Mouse (Mus musculus) heart, postnatal 0 days (tissue): ENCODE results near the gene Prdm16.

Experiments
- CTCF ChIP-seq: IDR thresholded peaks from 2 replicates; pipeline ENCODE4 v1.5.1; 2016; ENCODE audit warnings: antibody characterized with exemption, control low read depth, low read depth
- EP300 ChIP-seq: IDR thresholded peaks from 2 replicates; pipeline ENCODE4 v1.6.1; 2016; ENCODE audit warnings: antibody characterized with exemption, low read depth

DNA sequence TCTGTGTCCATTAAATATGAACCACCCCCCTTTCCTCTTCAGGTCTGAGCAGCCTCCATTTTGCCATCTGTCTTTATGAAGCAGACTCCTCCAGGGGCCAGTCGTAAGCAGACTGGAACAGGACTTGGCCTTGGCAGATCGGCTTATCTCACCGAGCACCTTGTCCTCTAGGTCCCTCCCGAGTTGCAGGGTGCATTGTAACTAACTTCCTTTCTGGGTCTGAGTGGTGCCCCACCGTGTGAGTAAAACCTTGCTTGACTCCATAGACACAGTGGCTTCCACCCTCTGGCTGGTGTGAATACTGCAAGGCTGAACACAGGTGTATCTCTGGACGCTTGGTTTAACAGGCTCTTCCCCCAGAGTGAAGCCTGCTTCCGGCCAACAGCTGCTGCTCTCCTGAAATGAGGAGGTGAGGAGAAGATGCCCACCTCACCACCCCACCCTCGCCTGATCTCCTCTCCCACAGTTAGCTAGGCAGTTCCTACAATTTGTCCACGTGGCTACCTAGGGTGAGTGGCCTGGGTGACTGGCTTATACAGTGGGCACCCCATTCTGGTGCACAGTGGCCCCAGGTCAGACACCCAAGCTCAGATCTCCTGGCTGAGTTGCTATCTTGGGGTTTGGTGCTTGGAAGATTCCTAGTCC, 94.9 kb downstream of the Prdm16 start:
- peak; percentile 29 for TF ChIP-seq CTCF
- TF ChIP-seq EP300 = no peak
